Mouse (Mus musculus) stomach, postnatal 0 days (tissue): ENCODE data around the gene Rab15. TPM values are rescaled to one million over a fixed set of nuclear protein-coding genes. Genes with fewer than 3 reads are reported as not detected.

Experiments
- ATAC-seq: fragments of 200-750 bp; cut with Nextera tagmentation; 2 replicates; pipeline ENCODE4 v1.8.0; 2017; ENCODE audit not compliant: low FRiP score, low TSS enrichment
- DNase-seq: peaks from one replicate; pipeline ENCODE4 v3.0.0-alpha.2; 2016; ENCODE audit warnings: low spot score
- H3K27ac ChIP-seq: fragments of 300-500 bp; sonication (generic); replicated peaks from 2 replicates; pipeline ENCODE4 v1.5.1; 2014; ENCODE audit warnings: mild to moderate bottlenecking, control low read depth
- H3K27me3 ChIP-seq: fragments of 300-500 bp; sonication (generic); 2 replicates; pipeline ENCODE4 v1.6.1; 2014; ENCODE audit warnings: low read length; ENCODE audit not compliant: control insufficient read depth, insufficient read depth
- H3K36me3 ChIP-seq: fragments of 300-500 bp; sonication (generic); 2 replicates; pipeline ENCODE4 v1.6.1; 2014; ENCODE audit warnings: low read length, mixed read lengths; ENCODE audit not compliant: control insufficient read depth, insufficient read depth
- H3K4me1 ChIP-seq: fragments of 300-500 bp; sonication (generic); replicated peaks from 2 replicates; pipeline ENCODE4 v1.6.1; 2014; ENCODE audit warnings: antibody characterized with exemption; ENCODE audit not compliant: control insufficient read depth, insufficient read depth
- H3K4me2 ChIP-seq: fragments of 300-500 bp; sonication (generic); replicated peaks from 2 replicates; pipeline ENCODE4 v1.6.1; 2014; ENCODE audit warnings: low read depth, mild to moderate bottlenecking, control low read depth, moderate library complexity
- H3K4me3 ChIP-seq: fragments of 300-500 bp; sonication (generic); 2 replicates; pipeline ENCODE4 v1.5.1; 2014; ENCODE audit warnings: low read depth, low read length, control low read depth
- H3K9ac ChIP-seq: fragments of 300-500 bp; sonication (generic); 2 replicates; pipeline ENCODE4 v1.6.1; 2014; ENCODE audit warnings: mild to moderate bottlenecking, low read length, control low read depth, mixed read lengths
- H3K9me3 ChIP-seq: fragments of 300-500 bp; sonication (generic); 2 replicates; pipeline ENCODE4 v1.6.1; 2016; ENCODE audit warnings: low read length; ENCODE audit not compliant: control insufficient read depth
- CTCF ChIP-seq: IDR thresholded peaks from 2 replicates; pipeline ENCODE4 v1.5.1; 2016; ENCODE audit warnings: antibody characterized with exemption, low read depth, mild to moderate bottlenecking, moderate library complexity
- EP300 ChIP-seq: optimal IDR thresholded peaks from 2 replicates; pipeline ENCODE3; 2016; ENCODE audit warnings: antibody characterized with exemption
- WGBS: fragments of 180-500 bp; shearing (Covaris S2); extraction: QIAGEN DNeasy Blood & Tissue Kit; methylation state at CpG from one replicate; pipeline ENCODE4 v1.1.7; 2014; 5-methylcytosine and 5-hydroxymethylcytosine counted together
- polyA plus RNA-seq: library from polyadenylated mRNA; unstranded; fragments of >200 nt; fragmentation: Nextera tagmentation; extraction: Ambion mirVana; gene quantifications from 2 replicates; pipeline ENCODE4 v1.2.1, GENCODE M21; 2015

Gene Rab15
- polyA plus RNA-seq, 1 experiment from 2014 or later = 24.0 TPM

- TF ChIP-seq EP300 (no peak), CTCF (no peak)
- no peak overlapping the region for H3K9ac ChIP-seq
- no peak overlapping the region for H3K4me3 ChIP-seq
- H3K27ac ChIP-seq = no peak overlapping the region
- no peak for ATAC-seq
- H3K9me3 ChIP-seq = no peaks in the 10 kb centered on the region
- no peak overlapping the region for H3K4me2 ChIP-seq
- H3K36me3 ChIP-seq = no peaks in the 10 kb centered on the region
- no peaks in the 10 kb centered on the region for H3K27me3 ChIP-seq
- no peaks in the 10 kb centered on the region for H3K4me1 ChIP-seq
- DNase-seq = no peak
- WGBS = 85% methylated on average over 10 of the region's 10 CpGs
Measured at GRCm38 (mm10) chr12:76857087-76857486, 34.4 kb upstream of the Rab15 start.

DNA sequence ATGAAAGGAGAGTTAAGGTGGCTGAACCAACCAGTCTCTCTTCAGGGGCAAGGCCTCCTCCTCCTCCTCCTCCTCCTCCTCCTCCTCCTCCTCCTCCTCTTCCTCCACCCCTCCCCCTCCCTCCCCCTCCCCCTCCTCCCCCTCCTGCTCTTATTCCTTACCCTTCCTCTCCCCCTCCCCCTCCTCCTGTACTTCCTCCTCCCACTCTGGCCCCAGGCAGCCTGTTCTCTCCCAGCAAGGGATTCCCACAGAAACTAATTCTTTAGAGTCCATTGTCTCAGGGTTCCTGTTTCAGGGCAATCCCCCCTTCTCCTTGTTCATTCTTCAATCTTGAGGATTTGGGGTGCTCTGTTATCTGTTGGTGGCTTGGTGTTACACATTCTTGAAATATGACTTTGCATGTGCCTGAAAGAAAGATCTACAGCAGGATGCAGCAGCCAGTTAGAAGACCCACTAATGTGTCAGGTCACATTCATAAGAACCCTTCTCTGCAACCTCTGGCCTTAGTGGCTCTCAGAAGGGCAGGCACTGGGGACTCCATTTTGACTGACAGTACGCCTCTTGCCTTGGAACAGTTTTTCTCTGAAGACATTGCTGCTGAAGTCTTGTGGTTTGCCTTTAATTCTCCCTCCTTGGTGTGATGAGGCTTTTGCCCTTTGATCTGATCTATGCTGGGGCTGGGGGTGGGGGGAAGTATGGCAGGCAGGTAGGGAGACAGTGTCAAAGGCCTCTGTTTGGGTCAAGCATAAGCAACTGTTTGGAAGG is 30.9 kb upstream of the Rab15 start:
- DNase-seq (no peak), ATAC-seq (no peak)
- Histone ChIP-seq H3K9me3 (no peaks in the 10 kb centered on the region), H3K9ac (no peak overlapping the region), H3K36me3 (no peaks in the 10 kb centered on the region), H3K27ac (no peak overlapping the region), H3K4me3 (no peak overlapping the region), H3K27me3 (no peaks in the 10 kb centered on the region), H3K4me2 (no peak overlapping the region), H3K4me1 (no peaks in the 10 kb centered on the region)
- 94% methylated on average over 1 of the region's 1 CpGs for WGBS
- TF ChIP-seq EP300 (no peak), CTCF (no peak)

DNA sequence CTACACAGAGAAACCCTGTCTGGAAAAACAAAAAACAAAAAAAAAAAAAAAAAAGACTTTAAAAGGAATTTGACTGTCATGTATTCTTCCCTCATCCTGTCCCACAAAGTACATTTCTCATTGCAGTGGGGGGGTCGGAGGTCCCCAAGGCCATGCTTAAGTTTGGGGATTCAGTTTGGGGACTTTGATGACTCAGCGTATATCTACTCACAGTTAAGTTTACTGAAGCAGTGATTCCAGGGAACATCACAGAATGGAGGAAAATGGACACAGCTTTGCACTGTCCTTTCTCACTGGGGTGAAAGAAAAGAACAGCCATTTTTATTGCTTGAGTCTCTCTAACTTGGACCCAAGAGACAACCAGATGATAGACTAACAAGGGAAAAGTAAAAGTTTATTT is 29.7 kb upstream of the Rab15 start:
- H3K4me2 ChIP-seq = no peak overlapping the region
- H3K4me3 ChIP-seq = no peak overlapping the region
- H3K27ac ChIP-seq = no peak overlapping the region
- H3K9me3 ChIP-seq = no peaks in the 10 kb centered on the region
- TF ChIP-seq EP300 = no peak
- no peak for TF ChIP-seq CTCF
- WGBS = 95% methylated on average over 2 of the region's 2 CpGs
- no peaks in the 10 kb centered on the region for H3K27me3 ChIP-seq
- H3K36me3 ChIP-seq = no peaks in the 10 kb centered on the region
- no peak for DNase-seq
- no peak overlapping the region for H3K9ac ChIP-seq
- H3K4me1 ChIP-seq = no peaks in the 10 kb centered on the region
- ATAC-seq = no peak

DNA sequence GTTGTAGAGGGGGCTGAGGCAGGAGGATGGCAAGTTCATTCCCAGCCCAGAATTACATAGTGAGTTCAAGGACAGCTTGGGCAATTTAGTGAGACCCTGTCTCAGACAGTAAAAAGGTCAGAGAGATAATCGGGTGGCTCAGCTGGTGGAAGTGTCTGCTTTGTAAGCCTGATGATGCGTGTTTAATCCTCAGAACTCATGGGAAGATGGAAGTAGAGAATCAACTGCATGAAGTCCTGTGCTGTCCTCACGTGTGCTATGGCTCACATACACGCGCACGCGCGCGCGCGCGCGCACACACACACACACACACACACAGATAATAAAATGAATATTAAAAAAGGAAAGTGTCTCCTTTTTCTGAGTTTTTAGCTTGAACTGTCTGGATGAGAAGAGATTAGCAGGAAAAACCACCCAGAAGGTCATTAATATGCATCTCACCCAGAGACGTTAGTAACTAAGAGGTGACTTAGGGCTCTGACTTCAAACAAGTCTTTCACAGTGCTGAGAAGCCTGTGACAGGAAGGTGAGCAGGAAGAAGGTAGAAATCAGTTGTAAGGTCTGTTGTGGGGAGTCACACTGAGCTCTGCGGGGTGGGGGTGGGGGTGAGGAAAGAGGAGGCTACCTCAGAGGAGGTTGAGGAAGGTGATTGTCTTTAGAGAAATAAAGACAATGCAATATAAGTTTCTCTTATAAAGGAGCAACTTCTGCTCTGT is 21.8 kb upstream of the Rab15 start:
- no peak overlapping the region for H3K4me2 ChIP-seq
- no peaks in the 10 kb centered on the region for H3K27me3 ChIP-seq
- DNase-seq = no peak
- H3K4me1 ChIP-seq = no peaks in the 10 kb centered on the region
- 89% methylated on average over 15 of the region's 15 CpGs for WGBS
- H3K4me3 ChIP-seq = no peak overlapping the region
- TF ChIP-seq CTCF (no peak), EP300 (no peak)
- no peak overlapping the region for H3K9ac ChIP-seq
- no peak for ATAC-seq
- no peaks in the 10 kb centered on the region for H3K36me3 ChIP-seq
- no peak overlapping the region for H3K27ac ChIP-seq
- H3K9me3 ChIP-seq = no peaks in the 10 kb centered on the region

DNA sequence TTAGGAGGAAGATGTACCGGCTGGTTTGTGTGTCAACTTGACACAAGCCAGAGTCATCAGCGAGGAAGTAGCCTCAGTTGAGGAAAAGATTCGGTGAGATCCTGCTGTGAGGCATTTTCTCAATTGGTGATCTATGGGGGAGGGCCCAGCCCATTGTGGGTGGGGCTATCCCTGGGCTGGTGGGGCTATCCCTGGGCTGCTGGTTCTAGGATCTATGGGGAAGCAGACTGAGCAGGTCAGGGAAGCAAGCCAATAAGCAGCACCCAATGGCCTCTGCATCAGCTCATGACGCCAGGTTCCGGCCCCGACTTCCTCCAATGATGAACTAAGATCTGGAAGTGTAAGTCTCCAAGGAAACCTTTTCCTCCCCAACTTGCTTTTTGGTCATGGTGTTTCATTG is 17.4 kb upstream of the Rab15 start:
- no peaks in the 10 kb centered on the region for H3K9me3 ChIP-seq
- DNase-seq (no peak), ATAC-seq (no peak)
- TF ChIP-seq EP300 = no peak
- TF ChIP-seq CTCF = no peak
- no peak overlapping the region for H3K27ac ChIP-seq
- H3K27me3 ChIP-seq = no peaks in the 10 kb centered on the region
- 70% methylated on average over 6 of the region's 6 CpGs for WGBS
- peaks cover 5% of the 10 kb centered on the region for H3K4me1 ChIP-seq
- no peak overlapping the region for H3K4me3 ChIP-seq
- no peak overlapping the region for H3K9ac ChIP-seq
- no peaks in the 10 kb centered on the region for H3K36me3 ChIP-seq
- H3K4me2 ChIP-seq = no peak overlapping the region

DNA sequence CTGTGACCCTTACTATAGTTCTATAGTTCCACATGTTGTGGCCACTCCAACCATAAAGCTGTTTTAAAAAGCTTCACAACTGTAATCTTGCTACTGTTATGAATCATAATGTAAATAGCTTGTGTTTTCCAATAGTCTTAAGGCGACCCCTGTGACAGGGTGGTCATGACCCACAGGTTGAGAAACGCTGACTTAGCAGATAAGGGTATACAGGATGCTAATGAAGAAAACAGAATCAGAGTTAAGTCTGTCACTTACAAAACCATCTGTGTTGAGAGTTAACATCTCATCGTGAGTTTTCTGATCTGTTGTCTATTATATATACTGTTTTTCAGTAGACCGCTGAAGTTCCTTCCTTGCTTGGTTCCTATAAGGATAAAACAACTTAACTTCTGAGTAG is 16.6 kb upstream of the Rab15 start:
- no peaks in the 10 kb centered on the region for H3K36me3 ChIP-seq
- no peak overlapping the region for H3K4me3 ChIP-seq
- H3K9me3 ChIP-seq = no peaks in the 10 kb centered on the region
- H3K4me2 ChIP-seq = no peak overlapping the region
- 78% methylated on average over 4 of the region's 4 CpGs for WGBS
- H3K27me3 ChIP-seq = no peaks in the 10 kb centered on the region
- H3K27ac ChIP-seq = no peak overlapping the region
- H3K4me1 ChIP-seq = peaks cover 5% of the 10 kb centered on the region
- ATAC-seq = no peak
- no peak for TF ChIP-seq CTCF
- TF ChIP-seq EP300 = no peak
- no peak for DNase-seq
- no peak overlapping the region for H3K9ac ChIP-seq
